Mouse (Mus musculus) monocyte, adult 59 days (primary cell): ENCODE results near the gene Numa1. TPM values are rescaled to one million over a fixed set of nuclear protein-coding genes. Genes with fewer than 3 reads are reported as not detected.

Source experiments
- total RNA-seq, 2 experiments: library from RNA; stranded (reverse); gene quantifications; one replicate each; pipeline ENCODE4 v1.2.4; 2023

Numa1 gene
- 100 to 1,000 TPM; 137 to 142 TPM for total RNA-seq

GRCm38 (mm10) chr7:101933751-101934240, at the start of gene Numa1, which contains the start of gene Lrrc51:
Numa1 (plus strand) TSS chr7:101934111.
Lrrc51 (minus strand) TSS chr7:101933895.

DNA sequence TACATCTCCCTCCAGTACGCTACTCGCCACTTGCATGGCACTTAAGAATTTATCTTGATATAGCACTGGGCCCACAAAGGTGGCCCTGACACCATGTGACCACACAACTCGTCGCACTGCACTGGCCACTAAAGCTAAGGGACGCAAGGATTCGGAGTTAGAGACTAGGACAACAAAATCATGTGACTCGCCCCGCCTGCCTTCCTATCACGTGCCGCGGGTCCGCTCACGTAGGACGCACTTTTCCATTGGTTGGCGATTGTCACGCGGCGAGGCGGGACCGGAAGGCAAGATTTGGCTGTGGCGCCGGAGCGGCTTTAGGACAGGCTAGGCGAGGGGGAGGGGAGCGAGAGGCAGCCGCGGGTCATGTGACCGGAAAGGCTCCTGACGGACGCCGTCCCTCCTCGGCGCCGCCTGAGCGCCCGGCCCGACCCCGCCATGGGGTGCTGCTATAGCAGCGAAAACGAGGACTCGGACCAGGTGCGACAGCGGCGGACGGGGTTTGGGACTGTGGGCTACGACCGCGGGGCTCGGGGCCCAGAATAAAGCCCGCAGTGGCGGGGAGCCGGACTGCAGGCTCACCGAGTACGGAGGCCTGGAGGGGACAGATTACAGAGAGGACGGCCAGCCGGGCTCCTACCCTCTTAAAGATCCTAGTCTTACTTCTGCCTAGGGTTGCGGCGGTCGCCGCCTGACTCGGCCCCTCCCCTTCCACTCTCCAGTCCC, 28.2 kb upstream of the Numa1 start, which contains the start of gene Lamtor1:
Gene Lamtor1 (plus strand): TSS at position 344 of the 726 bp plus-strand sequence.

GRCm38 (mm10) chr7:101906287-101906681, 27.6 kb upstream of the Numa1 start, which contains the start of gene Tomt:
Tomt (minus strand) TSS chr7:101906359.

DNA sequence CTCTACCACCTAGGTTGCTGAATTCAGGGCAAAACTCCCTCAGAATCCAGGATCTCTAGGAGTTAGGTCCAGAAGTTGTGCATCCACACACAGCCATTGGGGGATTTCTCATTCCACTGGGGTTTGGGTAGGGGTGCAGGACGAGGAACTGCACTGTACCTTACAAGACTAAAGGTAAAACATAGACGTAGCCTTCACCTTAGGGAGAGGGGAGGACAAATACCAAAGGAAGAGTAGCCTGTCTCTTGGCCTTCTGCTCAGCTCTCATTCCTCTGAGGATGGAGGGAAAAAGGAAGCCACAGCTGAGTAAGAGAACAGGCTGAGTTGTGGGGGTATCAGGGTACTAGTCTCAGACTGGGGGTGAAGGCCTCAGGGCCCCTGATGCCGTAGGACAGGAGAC, 84.7 kb downstream of the Numa1 start, which contains the start of gene Il18bp:
Gene Il18bp (minus strand): TSS at position 101 of the 400 bp plus-strand sequence.

Other genes with a start within 250 kb of the Numa1 start
- gene Phox2a, start 115.8 kb upstream of the Numa1 start, total RNA-seq = not detected
- gene Inppl1, start 95.9 kb upstream of the Numa1 start, total RNA-seq = 10 to 100 TPM; 58.4 to 64.3 TPM
- 1 to 10 TPM; 3.9 to 4.3 TPM for gene Folr2, start 76.9 kb upstream of the Numa1 start, total RNA-seq
- gene Anapc15, start 70.4 kb upstream of the Numa1 start, total RNA-seq = 10 to 100 TPM; 29.9 to 30.6 TPM
- not detected for gene Folr1, start 63.3 kb upstream of the Numa1 start, total RNA-seq
- 100 to 1,000 TPM; 105 to 108 TPM for gene Lamtor1, start 28.2 kb upstream of the Numa1 start, total RNA-seq
- gene Tomt, start 27.8 kb upstream of the Numa1 start, total RNA-seq = not detected
- under 1 TPM in 1 of 2 experiments, not detected in 1; 0.88 TPM for gene Lrrc51, start 216 bp upstream of the Numa1 start, total RNA-seq
- gene Il18bp, start 84.6 kb downstream of the Numa1 start, total RNA-seq = 10 to 100 TPM; 28.8 to 30.0 TPM
- gene Rnf121, start 131.4 kb downstream of the Numa1 start, total RNA-seq = 10 to 100 TPM; 18.2 to 27.3 TPM
- 1 to 10 TPM; 8.4 to 9.7 TPM for gene Xndc1, start 131.4 kb downstream of the Numa1 start, total RNA-seq
- 1 to 10 TPM in 1 of 2 experiments, under 1 TPM in 1; 0.52 to 1.5 TPM for gene Xntrpc, start 131.6 kb downstream of the Numa1 start, total RNA-seq
- gene Trpc2, start 149.0 kb downstream of the Numa1 start, total RNA-seq = under 1 TPM in 1 of 2 experiments, not detected in 1; 0.94 TPM
- gene Art1, start 167.6 kb downstream of the Numa1 start, total RNA-seq = not detected
- gene Art5, start 175.4 kb downstream of the Numa1 start, total RNA-seq = not detected
- gene Chrna10, start 182.7 kb downstream of the Numa1 start, total RNA-seq = not detected